Mouse (Mus musculus): ENCODE measurements around the gene Ptgdr2.

Gene Ptgdr2

DNA sequence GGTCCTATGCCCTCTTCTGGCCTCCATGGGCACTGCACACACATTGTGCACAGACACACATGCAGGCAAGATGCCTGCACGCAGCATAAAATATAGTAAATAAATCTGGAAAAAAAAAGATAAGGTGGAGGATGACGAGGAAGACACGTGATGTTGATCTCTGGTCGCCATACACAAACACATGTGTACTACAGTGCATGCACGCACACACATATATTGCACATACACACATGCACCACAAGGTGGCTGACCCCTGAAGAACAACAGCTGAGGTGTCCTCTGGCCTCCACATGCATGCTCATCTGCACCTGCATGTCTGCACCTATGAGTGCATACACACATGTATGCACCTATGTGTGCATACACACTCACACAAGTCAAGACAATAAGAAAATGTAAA, 883 bp upstream of the Ptgdr2 start:
- no peak for DNase-seq

DNA sequence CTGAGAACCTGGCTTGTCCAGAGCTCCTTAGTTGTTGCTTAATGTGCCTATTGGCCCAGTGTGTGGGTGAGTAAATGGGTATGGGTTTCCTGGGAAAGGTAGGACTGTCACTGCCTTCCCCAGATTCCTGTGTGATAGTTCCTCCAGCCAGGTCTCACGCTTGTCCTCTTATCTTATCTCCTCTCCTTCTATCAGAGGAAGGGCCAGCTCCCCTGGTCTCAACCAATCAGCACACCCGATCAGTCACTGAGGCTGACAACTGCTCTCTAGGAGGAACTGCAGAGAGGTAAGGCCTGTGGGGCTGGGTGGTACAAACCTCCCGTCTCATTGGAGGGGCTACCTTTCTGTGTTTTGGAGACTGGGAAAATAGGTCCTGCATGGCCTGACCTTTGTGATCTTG, 1.8 kb downstream of the Ptgdr2 start:
- DNase-seq = no peak

DNA sequence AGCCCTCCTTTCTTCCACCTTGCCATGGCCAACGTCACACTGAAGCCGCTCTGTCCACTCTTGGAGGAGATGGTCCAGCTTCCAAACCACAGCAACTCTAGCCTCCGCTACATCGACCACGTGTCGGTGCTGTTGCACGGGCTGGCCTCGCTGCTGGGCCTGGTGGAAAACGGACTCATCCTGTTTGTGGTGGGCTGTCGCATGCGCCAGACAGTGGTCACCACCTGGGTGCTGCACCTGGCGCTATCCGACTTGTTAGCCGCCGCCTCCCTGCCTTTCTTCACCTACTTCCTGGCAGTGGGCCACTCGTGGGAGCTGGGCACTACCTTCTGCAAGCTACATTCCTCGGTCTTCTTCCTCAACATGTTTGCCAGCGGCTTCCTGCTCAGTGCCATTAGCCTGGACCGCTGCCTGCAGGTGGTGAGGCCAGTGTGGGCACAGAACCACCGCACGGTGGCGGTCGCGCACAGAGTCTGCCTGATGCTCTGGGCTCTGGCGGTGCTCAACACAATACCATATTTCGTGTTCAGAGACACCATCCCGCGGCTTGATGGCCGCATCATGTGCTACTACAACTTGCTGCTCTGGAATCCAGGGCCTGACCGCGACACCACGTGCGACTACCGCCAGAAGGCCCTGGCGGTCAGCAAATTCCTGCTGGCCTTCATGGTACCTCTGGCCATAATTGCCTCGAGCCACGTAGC, 3.3 kb downstream of the Ptgdr2 start:
- DNase-seq = peak; percentile 70

DNA sequence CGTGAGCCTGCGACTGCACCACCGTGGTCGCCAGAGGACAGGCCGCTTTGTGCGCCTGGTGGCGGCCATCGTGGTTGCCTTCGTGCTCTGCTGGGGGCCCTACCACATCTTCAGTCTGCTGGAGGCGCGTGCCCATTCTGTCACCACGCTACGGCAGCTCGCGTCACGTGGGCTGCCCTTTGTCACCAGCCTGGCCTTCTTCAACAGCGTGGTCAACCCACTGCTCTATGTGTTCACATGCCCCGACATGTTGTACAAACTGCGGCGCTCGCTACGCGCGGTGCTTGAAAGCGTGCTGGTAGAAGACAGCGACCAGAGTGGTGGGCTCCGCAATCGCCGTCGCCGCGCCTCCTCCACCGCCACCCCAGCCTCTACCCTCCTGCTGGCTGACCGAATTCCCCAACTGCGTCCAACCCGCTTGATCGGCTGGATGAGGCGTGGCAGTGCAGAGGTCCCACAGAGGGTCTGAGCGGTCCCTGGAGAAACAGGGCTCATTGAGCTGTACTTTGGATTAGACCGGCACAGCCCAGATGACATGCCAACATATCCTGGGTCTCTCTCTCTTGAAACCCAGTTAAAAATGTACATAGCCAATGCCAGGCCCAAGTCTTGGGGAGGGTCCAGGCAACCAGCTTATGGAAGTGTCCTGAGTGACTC, 4.0 kb downstream of the Ptgdr2 start:
- DNase-seq = no peak

DNA sequence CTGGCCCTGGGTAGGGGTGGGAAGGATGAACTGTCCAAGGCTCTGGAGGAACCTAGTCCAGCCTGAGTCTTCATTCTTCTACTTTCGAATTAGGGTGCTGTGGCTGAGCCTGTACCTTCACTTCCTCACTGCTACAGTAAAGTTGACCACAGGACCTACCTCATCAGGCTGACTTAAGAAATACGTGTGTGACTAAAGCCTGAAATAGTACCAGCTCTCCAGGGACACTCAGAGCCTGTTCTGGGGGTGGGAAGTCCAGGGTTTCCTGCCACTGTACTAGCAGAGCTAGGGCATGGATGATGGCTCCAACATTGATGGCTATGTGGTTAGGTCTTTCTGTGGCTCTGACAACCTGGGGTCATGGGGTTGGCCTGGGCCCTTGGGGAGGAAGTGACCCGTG, 7.0 kb downstream of the Ptgdr2 start:
- no peak for DNase-seq

DNA sequence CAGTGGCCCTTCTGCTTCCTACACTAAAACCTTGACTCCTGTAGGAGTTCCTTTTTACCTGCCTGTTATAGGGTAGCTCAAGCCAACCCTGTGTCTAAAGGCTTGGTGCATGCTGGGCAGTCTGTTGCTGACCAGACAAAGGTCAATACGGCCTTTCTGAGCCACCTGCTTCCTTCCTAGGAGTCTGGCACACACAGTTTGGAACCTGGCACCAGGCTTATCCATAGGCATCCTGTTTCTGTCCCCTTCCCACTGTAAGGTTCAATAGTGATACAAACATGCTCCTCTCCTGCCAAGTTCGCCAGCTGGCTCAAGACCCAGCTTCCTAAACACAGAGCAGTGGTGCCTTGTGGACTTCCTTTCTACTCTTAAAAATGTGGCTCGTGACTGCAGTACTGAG, 9.5 kb downstream of the Ptgdr2 start:
- DNase-seq = no peak

DNA sequence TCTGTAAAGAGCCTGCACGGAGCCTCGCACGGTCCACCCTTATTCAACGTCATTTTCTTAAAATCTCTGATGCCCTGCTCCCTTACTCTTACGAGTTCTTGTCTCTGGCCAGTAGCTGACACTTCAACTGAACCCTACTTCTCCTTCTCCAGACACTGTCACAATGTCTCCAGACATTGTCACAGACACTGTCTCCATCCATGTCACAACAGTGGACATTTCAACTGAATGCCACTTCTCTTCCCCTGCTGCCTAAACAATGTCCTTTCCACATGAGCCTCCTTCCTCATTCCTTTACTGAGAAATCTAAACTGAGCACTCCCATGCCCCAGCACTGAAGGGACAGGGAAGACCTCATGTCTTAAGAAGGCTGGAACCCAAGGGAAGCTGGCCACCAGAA, 10.3 kb downstream of the Ptgdr2 start:
- DNase-seq = no peak

DNA sequence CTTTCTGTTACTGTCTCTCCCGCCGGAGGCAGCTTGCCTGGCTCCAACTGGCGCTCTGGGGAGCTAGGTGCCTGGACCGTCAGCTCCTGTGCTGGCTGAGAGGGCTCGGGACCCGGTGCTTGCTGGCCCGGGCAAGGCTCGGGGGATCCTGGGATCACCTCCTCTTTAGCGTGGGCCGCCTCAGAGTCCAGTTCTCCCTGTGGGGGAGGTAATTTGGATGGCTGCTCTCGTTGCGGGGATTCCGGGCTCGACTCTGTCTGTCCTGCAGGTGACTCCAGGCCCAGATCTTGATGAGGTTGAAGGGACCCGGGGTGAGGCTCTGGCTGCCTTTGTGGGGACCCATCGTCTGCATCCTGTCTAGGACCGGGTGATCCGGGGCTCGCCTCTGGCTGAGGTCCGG, 11.5 kb downstream of the Ptgdr2 start:
- peak; percentile 38 for DNase-seq

DNA sequence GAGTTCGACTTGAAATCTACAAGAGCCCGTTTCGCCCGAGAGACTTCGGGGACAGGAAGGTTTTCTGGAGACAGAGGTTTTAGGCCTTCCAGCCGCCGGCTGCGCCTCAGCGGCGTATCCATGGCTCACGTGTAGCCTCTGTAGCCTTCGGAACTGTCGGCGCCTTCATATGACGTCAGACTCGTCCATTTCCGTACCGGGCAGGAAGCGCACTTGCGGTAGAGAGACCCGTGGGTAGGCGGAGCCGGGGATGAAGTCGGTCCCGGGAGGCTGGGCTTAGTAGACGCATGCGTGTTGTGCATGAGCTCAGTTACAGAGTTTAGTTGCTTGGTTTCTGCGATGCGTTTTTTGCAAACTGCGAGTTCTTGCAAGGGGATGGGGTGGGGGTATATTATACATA, 12.2 kb downstream of the Ptgdr2 start, which contains the start of gene Ccdc86:
Ccdc86 (minus strand) TSS at position 155 of the 400 bp plus-strand sequence.
- peak; percentile 96 for DNase-seq

DNA sequence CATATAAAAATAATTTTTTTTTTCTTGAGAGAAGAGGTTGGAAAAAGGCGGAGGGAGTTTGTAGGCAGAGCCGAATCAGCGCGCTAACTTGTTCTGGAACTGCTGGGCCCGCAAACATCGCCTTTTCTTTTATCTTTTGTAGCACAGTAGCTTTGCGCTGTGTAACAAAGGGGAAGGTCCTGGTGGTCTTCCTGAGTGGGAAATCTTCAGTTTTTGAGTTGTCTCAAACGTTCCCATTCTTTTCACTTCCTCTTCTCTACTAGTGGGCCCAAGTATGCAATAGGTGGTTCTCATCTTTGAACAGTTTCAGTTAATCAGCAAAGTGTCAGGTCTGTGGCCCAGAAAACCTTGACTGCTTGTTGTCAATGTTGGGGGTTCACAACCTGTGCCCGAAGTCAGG, 12.6 kb downstream of the Ptgdr2 start:
- DNase-seq = no peak

DNA sequence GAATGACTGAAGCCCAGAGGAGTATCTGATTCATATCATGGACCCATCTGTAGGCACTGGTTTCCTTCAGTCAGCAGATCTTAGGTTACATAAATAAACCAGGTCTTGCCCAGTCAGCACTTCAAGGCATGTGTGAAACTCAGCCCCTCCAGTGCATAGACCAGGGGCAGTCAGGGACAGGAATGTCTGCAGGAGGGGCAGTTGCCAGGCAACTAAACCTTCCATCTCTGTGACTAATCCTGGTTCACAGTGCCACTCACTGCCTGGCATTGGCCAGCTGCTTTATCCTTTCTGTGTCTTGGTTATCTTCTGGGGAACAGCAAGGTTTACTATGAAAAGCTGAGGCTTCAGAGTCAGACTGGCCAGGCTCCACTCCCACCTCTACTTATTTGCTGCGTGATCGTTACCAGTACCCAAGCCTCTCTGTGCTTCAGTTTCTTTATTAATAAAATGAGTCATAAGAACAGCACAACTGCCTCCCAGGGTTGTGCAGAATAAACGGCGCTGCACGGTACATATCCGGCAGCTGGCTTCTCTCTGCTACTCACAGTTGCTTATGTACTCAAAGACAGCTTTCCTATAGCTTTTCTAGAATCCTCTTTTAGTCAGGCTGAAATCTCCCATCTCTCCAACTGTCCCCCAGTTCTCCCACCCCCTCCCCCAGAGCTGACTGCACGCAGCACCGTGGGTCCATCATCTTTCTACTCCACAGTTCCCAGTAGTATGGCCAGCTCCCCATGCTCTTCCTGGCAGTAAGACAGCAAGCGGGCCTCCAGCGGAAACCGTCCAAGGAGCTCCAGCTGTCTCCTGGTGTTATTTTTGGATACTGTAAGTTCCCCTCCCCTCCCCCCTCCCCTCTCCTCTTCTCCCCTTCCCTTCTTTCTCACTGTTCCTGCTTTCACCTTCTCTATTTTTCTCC, 15.3 kb downstream of the Ptgdr2 start:
- DNase-seq = no peak

DNA sequence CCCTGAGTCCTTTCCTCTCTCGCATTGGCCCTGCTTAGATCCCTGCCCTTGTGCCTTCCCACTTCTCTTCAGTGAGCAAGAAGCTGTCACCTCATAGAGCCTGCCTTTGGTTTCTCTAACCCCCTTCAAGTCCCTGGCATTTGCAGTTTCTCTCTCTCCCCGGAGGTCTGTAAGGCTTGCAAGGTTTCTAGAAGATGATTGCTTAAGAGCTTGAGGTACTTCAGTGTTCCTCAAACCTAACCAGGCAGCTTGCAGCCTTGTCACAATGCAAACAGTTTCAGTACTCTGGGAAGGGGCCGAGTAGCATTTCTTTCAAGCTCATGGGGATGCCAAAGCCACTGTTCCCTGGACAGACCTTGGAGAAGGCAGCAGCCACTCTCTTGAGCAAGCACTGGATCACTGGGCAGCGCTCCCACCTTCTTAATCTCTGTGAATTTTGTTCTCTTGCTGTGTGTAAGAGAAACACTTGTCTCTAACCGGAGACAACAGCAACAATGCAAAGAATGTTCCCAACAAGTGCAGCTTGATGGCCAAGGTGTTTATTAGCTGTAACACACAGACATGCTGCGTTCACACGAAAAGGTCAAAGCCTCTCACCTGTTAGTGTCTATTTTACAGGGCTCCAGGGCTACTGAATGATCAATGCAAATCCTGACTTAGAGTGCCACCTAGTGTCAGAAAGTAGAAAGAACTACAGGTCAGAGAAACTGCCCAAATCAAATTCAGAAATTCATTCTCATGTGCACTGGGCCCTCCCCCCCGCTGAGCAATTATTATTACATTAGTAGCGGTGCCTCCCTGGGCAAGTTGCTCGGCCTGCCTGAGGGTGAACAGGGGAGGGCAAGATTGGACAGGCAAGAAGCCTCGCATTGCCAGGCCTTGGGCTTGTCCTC, 22.4 kb downstream of the Ptgdr2 start:
- peak; percentile 62 for DNase-seq

DNA sequence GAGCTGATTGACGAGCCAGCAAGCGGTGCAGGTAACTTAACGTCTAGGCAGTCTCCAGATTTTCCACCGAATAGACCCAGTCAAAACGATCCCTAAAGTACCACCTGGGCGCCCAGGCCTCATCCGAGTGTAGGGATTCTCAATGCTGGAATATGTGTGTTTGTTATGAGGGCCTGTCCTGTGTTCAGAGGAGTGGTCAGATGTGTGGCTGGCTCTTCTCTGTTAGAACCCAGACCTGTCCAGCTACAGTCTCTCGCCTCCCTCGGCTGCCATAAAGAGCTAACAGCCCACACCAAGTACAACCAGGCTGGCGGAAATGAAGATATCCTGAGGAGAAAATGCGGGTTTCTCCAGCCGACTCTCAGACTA, 23.0 kb downstream of the Ptgdr2 start:
- DNase-seq = no peak

DNA sequence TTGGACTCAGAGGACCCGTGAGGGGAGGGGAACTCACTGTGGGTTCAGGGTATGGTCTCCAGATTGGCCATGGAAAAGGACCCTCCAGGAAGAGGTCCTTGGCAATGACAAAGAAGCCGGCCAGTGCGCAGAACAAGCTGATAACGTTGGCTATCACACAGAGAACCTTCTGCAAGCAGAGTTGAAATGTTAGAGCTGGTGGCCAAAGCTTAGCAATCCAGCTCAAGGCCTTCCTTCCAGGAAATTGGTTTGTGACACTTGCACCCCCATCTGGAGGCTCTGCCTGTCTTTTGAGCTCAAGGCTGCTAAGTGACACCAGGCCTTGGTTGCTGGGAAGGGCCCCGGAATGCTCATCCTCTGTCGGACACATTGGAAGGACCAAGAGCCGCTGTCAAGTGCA, 28.8 kb downstream of the Ptgdr2 start:
- no peak for DNase-seq

DNA sequence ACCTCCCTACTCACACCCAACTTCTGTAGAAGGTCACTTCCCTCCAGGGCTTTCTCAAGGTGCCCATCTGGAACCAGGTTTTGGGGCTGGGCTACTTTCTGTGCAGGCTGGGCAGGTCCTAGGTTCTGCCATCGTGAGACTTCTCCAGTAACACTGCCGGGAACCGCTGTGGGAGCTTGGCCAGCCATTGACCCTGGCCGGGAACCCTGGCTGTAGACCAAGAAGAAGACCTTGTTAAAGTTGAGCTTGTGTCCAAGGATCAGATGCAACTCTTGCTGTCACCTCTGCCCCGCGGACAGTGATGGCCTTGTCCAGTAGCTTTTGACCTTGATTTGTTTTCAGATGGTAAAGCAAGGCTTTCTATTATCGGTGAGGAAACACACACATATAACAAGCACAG, 31.6 kb downstream of the Ptgdr2 start:
- no peak for DNase-seq

DNA sequence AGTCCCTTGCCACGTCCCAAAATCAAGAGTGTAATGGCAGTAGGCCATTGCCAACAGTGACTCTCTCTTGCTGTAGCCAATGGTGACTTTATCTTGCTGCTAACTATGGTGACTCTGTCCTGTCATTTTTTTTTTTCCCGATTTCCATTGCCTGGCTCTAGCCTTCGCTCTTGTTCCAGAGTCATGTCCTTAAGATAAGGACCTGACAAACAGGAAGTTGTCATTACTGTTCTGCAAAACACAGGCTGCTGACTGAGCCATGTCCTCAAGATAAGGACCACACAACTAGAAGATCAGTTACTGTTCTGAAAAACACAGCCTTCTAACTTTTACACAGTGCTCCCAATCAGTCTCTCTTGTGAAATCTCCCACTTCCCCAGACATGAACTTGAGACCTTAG, 33.5 kb downstream of the Ptgdr2 start:
- no peak for DNase-seq

DNA sequence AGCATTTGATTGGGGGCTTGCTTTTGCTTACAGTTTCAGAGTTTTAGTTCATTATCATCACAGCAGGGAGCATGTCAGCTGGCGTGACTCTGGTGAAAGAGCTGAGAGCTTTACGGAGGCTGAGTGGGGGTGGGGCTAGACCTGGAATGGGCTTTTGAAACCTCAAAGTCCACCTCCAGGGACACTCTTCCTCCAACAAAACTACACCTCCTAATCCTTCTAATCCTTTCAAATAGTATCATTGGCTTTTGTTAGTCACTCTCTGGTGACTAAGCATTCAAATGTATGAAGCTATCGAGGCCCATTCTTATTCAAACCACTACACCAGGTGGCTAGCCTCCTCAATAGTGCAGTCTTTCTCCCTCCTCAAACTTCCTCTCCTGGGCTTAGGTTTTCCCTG, 35.7 kb downstream of the Ptgdr2 start:
- no peak for DNase-seq

DNA sequence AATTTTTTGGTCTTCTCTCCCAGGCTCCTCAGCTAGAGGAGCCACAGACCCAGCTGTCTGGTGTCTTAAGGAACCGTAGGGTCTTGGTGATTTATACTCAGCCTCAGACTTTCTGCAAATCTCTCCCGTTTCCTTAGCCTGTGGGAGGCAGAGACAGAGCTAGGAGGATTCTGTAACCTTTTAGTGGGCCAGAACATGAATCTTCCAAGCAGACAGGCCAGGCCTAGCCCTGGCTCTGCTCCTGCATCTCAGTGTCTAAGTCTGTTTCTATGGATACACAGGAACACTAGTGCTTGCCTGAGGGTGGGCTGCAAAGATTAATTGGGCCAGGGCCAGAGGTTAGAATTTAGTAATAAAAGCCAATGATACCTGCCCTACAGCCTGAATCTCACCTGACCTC, 36.2 kb downstream of the Ptgdr2 start:
- DNase-seq = no peak

DNA sequence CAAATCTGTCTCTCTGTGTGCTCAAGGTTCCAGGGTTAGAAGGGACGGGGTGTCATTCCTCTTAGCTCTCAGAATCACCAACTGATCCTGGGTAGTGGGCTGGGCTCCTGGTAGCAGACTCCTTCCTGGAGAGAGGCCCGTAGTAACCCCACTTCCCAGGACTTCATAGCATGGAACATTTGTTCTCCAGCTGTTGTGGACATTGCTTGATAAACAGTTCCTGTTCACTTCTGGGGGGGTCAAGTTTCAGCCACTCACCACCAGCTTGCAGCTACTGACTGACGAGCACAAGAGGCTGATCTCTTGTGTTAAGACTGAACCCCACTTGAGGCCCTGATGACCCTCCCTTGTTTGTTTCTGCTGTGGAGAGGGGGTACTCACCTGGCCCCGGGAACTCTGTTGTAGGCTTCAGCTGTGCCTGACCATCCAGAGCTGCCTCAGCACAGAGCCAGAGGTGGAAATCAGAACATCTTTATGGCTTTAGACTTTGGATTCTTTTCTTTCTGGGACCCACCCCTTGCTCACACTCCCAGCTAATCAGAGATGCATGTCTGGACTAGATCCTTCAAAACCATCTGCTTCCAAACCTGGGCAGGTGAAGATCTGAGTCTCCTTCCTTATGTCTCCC, 37.4 kb downstream of the Ptgdr2 start, which contains the start of gene Ms4a10:
Ms4a10 (minus strand) TSS at position 433 of the 628 bp plus-strand sequence.
- no peak for DNase-seq

DNA sequence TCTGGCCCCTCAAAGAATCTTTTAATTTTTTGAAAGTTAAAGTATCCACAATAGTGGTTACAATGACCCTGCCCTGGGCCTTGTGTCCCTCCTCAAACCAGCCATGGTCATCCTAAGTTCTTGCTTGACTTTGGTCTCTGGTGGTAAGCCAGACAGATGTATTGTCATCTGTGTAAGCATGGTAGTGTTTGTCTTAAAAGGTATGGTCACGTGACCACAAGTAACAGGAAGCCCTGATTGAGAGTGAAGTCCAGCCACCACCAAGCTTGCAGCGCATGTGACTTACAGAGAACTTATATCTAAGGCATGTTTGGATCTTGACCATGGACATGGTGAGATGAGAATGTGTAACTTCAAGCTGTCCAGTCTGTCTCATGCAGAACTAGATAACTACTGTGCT, 38.2 kb downstream of the Ptgdr2 start:
- no peak for DNase-seq

DNA sequence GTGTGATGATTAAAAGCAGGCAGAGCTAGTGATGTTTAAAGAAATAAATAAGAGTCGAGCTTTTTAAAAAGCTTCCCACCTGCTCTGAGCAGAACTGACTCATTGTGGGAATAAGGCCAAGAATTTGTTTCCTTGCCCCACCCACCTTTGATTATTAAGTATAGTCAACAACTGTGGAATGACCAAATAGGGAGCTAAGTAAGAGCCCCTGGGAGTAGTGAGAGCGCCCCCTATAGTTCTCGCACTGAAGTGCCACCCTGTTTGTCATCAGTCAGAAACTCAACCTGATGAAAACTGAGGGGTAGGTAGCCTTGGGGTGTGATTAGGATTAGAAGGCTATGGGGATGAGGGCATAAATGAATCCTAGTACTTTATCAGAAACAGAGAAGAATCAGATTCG, 39.4 kb downstream of the Ptgdr2 start:
- peak; percentile 22 for DNase-seq

All from thymus, postnatal 14 days (tissue).